Mouse (Mus musculus) CD4-positive helper T cell, adult 2 months (primary cell): Measurements from ENCODE around the gene Poc1b.
"Not testable (repeated sequence)": the region's sequence is repeated elsewhere in the genome, so short reads cannot be mapped to it uniquely, and the experiment has no call there.

Experiments used
- DNase-seq: peaks from one replicate; pipeline ENCODE4 v3.0.0-alpha.2; 2012; ENCODE audit warnings: low read depth, missing footprints, low spot score

The Poc1b gene

DNA sequence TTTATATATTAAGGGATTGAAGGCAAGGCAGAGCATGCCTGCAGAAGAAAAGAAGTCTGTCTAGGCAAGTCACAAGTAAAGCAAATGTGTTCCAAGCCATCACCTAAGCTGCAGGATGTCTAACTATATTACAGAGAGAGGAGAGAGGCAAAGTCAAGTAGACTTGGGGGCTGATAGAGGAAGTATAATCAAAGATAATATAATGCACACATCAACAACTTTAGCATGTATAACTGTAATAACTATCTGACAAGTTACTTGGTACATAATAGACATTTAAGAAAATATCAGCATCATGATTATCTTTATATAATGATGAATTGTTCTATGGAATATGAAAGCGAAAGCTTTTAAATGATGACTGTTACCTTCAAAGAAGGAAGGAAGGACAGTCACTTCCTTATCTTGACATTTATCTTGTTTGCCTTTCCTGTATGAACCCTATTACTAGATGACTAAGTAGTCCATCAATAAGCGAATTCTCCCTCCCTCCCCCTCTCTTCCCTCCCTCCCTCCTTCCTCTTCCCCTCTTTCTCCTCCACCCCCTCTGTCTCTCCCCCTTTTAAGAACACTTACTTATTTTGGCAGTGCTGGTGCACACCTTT is 87.7 kb downstream of the Poc1b start:
- DNase-seq, result peak; percentile 76

DNA sequence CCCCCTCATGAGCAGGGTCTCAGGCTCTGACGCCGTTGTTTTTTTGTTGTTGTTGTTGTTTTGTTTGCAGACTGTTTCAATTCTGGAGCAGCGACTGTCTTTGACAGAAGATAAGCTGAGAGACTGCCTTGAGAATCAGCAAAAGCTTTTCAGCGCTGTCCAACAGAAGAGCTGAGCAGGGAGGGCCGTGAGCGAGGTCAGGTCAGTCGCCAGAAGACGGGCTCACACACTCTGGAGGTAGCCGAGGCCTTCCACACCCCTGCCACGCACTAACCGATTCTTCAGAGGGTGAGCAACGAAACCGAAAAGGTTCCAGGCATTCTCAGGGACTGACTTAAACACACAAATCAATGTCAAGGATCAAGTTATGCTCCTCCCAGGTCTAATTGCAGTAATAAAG is 89.7 kb downstream of the Poc1b start:
- DNase-seq, result no peak

DNA sequence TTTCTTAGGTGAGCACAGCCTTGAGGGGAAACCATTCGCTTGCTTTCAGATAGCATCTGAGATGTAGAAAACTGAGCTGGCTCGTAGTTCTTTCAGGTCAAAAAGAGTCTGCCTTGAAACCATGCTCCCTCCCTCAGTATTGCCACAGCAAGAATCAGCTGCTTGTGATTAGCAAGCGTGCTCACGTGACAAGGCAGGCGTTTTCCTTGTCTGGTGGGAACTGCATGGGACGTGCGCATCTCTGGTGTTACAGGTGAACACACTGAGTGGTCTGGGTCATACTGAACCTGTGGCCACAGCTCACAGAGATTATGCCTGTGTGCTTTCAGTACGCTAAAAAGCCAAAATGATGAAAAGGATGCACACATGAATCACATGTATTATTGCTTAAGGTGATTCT is 90.3 kb downstream of the Poc1b start:
- DNase-seq, result no peak

DNA sequence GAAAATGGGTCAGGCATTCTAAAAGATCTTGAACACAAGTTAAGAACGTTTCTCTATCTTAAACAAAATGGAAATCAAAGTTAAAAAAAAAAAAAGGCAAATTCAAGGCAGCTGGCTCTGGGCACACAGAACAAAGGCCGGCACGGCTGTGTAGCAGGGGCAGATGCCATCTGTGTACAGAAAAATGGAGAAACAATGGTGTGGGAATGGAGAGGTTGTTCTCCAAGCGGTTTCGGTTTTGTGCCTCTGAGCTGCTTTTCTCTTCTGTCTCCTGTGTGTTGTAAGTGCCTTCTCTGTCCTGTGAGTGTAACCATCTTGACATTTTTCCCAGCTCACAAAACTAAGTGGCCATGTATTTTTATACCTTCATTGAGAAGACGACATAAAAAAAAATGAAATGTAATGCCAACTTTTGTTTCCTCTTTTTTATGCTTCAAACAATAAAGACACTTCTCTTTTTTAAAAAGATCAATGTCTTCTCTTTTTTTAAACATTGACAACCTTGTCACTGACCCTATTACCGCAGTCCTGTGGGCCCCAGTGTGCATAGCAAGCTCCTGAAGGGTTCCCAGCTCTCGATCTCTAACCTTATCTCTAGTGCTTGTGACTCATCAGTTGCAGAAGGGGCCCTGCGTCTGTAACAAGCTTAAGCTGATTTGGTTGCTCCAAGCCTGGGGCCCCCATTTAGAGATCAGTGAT is 90.9 kb downstream of the Poc1b start:
- peak; percentile 49 for DNase-seq

DNA sequence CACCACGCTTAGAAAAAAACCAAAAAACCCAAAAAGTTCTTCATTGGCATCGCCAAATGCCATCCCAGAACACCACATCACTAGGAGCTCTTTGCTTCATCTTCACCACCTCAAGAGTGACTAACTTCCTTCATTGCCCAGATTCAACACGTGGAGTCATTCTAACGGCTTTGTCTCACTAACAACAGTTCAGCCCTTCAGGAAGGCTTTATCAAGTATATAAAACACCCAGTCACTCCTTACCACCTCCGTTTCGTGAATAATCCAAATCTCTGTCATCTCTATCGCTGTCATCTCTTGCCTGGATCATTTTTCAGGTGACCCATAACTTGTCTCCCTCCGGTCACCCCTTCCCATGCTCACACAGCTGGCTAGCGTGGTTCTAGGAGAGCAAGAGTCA is 92.1 kb downstream of the Poc1b start:
- DNase-seq, result peak; percentile 36

DNA sequence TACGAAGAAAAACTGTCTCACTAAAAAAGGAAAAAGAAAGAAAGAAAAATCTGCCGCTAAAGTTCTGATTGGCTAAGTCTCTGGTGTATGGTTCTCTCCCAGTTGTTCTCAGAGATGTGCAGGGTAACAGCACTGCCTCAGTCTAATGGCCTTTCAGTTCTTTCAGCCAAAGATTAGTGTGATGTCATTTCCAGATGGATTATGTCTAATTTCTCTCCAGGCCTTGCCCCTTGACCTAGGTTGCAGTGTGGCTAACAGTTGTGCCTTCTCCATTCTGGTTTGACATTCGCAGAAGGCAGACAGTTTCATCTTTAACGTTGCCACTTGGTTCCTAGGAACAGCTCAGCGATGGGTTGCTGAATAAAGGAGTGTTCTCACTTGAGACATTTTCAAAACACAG is 94.1 kb downstream of the Poc1b start:
- no peak for DNase-seq

DNA sequence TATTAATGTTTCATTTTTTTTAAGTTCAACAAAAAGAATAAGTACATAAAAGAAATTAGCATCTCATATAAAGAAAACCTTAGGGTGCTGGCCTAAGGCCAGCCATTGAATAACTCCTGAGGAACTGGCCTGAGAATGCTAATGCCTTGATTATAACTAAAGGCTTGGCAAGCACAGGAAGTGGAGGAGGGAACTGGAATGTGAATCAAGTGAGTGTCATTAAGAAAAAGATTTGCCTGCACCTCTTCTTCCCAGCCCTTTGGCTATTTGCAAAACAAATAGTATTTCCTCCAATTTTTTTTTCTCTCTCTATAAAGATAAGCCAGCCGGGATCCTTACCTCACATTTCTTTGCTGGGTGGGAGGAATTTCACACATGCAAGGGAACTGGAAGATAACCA is 95.0 kb downstream of the Poc1b start:
- DNase-seq, result no peak

DNA sequence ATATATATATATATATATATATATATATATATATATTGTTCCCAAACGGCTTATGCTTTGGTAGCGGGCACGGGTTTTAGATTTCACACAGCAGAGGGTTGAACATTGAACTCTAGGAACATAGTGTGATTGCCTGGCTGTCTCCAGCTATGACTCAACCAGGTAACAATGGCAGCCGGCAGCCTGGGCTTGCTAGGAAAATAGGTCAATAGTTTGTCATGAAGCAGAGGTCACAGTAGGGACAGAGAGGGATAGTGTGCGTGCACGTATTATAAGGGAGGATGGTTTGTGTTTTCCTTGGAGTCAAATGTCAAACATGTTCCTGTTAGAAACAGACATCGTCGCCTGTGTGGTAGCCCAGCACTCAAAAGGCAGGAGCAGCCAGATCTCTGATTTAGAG is 95.5 kb downstream of the Poc1b start:
- DNase-seq, result no peak

DNA sequence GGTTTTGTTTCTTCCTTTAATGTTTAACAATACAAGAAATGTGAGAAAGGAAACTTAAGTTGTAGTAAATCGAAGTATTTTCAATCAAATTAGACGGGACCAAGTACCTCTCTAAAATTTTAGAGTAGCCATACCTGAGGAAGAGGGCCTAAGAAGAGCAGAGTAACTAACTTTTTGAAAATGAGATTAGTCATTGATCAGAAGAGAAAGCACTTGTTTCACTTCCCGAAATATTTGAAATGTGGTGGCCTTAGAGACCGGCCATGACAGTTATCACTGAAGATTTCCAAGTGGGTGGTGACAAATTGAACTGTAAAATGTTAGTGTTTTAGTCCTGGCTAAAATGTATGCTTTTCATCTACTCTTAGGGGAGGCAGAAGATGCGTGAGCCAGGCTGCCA is 96.3 kb downstream of the Poc1b start:
- DNase-seq, result no peak

DNA sequence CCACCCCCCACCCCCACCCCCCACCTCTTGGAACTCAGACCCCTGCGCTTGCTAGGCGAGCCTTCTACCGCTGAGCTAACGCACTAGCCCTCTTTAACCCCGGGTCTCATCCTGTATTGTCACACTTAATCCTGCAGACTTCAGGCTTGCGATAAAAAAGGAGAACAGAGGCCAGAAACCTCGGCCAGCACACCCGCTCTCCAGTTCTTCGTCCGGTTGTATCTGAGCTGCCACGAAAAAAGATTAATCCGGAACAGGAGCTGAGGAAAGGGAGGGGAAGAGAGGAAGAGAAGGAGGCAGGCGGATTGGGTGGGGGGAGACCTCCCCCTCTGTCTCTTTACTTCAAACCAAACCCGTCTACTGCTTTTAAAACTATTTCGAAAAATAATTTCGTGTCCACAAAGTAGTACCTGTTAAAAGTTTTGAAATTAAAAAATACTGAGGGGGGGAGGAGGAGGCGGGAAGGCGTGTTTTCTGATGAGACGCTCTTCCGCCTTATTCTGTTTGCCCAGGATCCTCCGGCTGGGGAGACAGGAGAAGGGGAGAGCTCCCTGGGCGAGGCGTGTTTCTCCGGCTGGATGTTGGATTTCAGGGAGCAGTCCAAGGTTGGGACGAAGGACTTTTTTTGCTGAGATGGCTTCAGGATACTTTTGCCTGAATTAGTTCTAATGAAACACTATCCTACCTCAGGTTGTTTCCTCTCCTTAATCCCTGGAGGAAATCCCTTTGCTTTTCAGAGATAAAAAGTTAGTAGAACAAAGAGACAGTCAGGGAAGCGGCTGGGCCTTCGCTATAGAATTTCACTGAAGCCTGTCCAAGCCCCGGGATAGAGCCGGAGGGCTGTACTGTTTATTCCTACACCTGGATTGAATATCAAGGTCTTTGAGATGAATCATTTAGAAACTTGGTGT is 97.0 kb downstream of the Poc1b start:
- no peak for DNase-seq

DNA sequence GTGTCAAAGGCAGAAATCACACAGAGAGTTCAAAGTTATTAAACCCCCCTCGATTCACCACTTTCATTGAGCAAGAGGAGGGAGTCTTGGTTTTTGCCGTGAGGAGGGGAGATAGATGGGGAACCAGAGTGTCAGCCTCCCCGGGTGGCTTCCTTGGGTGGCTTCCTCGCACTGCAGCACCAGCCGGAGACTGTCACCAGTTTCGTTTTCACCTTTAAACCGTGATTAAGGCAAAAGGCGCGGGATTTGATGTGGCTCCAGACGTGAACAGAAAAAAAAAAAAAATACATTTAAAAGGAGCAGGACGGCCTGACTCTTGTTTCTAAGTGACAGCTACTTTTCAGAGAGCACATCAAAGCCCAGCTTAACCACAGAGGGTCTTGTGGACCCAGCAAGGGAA is 97.7 kb downstream of the Poc1b start:
- DNase-seq, result peak; percentile 86

DNA sequence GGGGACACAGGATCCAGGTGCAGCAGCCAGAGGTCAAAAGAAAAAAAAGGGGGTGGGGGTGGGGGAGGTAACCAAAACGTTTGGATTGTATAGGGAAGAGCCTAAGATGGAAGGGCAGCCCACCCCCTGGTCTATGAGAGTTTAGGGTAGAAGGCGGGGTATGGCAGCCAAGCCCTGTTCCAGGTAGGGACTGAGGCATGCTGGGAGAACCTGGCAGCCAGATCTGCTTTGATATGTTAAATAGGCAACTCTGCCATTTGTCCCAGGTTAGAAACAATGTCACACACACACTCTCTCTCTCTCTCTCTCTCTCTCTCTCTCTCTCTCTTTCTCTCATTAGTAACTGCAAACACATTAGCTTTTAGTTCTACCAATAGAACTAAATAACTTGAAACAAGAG is 100.3 kb downstream of the Poc1b start:
- no peak for DNase-seq

DNA sequence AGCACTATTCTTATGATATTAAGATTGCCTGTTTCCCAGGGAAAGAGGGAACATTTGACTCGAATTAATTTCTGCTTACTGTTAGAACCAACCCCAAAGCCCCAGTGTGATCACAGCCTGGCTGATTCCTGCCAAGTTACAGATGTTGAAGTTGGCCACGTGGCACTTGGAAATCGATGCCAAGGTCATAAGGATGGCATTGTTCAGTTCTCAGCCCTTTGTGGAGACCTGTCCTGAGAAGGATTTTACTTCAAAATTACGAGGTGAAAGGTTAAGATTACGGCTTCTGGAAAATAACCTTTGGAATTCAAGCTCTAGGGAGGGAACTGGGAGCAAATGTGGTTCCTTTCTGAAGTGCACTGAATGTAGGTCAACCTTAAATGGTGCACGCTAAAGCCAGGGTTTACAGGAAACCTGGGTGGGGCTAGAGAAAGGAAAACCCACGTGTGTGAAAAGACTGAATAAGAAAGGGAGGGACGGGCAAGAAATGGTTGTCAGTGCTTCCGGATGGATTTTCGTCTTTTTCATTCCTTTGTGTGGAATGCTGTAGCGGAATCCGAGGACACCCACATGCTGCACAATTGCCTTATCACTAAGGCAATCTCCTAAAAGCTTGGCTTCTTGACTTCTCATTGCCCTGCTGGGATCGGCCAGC is 102.4 kb downstream of the Poc1b start:
- no peak for DNase-seq

DNA sequence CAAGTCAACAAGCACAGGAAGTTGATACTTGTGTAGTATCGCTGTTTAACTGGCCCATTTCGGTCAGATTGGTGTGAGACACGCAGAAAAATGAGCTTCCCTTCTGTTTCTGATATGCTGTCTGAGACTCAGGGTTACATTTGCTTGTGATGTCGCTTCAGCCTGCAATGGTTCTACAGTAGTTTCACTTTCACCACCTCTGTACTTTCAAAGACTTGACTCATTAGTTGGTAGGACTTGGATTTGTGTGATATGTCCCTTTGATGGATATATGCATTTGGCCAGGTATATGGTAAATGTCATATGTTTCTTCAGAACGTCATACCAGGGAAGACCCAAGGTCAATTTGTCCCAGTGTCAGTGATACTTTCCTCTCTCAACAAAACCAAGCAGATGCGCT is 104.2 kb downstream of the Poc1b start:
- peak; percentile 47 for DNase-seq

DNA sequence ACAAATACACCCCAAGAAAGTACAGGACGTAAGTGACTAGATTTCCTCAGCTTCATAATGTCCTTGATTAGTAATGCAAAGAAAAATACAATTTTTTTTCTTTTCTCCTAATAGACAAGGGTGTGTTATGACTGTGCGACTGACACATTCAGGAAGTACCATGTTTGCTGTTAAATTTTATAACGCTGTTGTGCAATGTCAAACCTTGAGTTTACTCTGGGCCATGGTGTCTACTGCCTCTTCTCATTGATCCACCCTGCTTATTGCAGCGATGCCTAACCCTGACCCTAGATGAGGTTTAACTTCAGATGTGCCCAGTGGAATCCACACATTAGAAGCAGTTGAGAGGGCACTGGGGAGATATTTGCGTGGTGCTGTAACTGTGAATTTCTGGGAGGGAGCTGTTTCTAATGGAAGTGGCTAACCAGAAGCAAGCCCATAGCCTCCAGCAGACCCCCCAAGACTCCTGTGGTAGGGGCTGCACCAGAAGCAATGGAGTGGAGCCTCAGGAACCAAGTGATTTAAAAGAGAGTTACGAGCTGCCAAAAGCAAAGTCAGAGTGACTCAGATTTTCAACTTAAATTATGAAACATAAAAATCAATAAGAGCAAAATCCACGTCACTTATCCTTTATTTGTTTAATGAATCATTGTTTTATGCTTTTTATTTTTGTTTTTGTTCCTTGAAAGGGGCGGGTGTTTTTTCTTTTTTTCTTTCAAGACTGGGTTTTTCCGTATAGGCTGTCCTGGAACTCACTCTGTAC is 104.8 kb downstream of the Poc1b start:
- no peak for DNase-seq

DNA sequence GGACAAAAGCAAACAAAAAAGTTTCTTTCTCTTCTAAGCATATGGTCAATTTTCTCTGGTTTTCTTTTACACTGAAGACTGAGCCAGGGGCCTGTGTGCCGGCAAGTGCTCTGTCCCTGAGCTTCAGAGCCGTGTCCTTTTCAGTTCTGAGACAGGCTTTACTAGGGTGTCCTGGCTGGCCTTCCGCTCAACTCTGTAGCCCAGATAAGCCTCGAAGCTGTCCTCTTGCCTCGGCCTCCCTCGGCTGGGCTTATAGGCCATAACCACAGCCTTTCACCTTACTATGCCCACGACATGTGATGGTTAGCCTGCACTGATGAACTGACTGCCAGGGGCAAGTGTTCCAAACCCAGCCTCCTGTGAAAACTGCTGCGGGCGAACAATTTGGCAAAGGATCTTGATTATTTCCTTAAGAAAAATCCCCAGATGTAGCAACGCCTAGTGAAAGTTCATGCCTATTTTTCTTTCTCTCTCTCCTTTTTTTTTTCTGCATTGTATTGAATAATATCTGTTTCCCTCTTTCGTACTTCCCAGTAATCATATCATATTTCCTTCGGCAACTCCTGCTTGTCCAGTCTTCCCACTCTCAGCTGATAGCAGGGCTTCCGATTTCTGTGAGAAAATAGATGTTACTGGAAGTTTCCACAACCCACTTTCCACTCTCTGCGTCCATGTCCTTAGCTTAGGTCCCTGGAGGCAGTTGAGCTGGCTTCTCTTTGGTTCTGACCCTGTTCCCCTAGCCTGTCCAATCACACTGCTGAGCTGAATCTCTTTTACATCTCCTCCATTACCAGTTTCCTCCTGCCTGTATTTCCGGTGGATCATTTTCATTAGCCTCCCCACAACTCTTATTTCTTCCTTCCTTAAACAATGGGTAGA is 107.8 kb downstream of the Poc1b start:
- no peak for DNase-seq

DNA sequence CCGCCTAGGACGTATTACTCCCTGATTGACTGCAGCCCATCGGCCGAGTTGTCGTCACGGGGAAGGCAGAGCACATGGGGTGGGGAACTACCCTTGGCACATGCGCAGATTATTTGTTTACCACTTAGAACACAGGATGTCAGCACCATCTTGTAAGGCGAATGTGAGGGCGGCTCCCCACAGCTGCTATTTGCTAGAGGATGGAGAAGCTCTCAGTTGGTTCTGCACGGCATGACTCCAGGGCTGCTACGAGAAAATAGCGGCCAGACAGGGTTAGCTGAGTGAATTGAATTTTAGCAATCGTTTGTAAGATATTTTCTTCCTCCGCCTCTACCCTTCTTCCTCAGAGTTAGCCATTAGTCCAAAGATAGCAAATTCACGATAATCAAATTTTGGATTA is 109.7 kb downstream of the Poc1b start:
- not testable (repeated sequence) for DNase-seq

DNA sequence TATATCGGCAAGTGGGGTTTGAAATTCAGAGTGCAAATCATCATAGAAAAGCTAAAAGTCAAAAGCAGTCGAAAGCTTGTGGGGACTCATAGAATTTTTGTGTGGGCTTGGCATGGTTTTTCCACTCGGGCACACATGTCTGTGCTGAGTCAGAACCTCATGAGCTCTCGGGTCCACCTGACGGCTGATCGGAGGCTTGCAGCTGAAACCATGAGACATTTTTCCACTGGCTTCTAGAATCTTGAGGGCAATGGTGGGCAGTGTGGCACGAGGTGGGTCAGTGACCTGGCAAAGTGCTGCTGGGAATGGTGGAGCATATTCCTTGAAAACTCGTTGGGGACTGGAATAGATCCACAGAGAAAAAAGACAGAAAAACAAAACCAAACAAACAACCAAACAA is 114.7 kb downstream of the Poc1b start:
- no peak for DNase-seq

DNA sequence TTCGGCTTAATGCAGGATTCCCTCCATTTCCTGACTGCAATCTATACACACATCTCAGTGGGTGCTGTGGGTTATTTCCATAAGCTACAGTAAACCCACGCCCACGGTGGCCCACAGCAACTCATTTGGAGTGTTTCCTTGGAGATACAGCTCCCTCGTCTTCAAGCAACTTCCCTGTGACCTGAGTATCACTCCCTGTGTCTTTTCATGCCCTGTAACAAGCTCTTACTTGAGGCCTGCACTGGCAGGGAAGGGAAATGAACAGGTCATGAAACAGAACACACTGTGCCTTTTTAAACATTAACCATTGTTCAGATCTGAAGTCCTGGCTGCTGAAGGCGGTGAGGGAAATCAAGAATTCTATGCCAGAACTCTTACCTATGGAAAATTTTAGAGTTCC is 115.9 kb downstream of the Poc1b start:
- DNase-seq, result no peak

DNA sequence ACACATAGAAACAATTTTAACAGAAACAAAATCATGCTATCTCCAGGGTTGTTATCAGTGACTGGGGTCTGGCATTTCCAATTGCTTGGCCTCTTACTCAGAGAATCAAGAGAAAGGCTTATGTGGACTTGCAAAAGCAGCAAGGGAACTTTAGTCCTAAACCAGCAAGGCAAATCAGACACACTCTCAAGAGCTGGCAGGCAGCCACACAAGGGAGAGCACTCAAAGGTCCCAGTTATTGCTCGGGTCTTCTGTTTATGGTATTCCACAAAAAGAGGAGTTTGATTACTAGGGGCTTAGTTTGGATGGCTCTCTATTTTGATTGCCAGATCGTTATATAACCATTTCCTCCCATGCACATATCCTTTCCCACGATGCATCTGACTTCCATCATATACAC is 117.4 kb downstream of the Poc1b start:
- no peak for DNase-seq
